Mouse (Mus musculus) stomach, postnatal 0 days (tissue): ENCODE data around the gene Atp4b.

Source experiments
- CTCF ChIP-seq: IDR thresholded peaks from 2 replicates; pipeline ENCODE4 v1.5.1; 2016; ENCODE audit warnings: antibody characterized with exemption, low read depth, mild to moderate bottlenecking, moderate library complexity
- EP300 ChIP-seq: optimal IDR thresholded peaks from 2 replicates; pipeline ENCODE3; 2016; ENCODE audit warnings: antibody characterized with exemption

GRCm38 (mm10) chr8:13442152-13442551, 45.5 kb upstream of the Atp4b start:
- no peak for TF ChIP-seq EP300
- TF ChIP-seq CTCF: no peak
